Mouse (Mus musculus) embryonic facial prominence, embryonic 15.5 days (tissue): ENCODE measurements around the gene Zfp64. TPM values are rescaled to one million over a fixed set of nuclear protein-coding genes. Genes with fewer than 3 reads are reported as not detected.

Experiments
- ATAC-seq: fragments of 200-750 bp; cut with Nextera tagmentation; 2 replicates; pipeline ENCODE4 v1.8.0; 2017; ENCODE audit warnings: low read depth, moderate TSS enrichment; ENCODE audit not compliant: insufficient number of reproducible peaks, low FRiP score, low TSS enrichment
- H3K27ac ChIP-seq: fragments of 300-500 bp; sonication (generic); replicated peaks from 2 replicates; pipeline ENCODE4 v1.5.1; 2015; ENCODE audit warnings: mild to moderate bottlenecking, inconsistent platforms
- H3K27me3 ChIP-seq: fragments of 300-500 bp; sonication (generic); 2 replicates; pipeline ENCODE4 v1.6.1; 2015; ENCODE audit warnings: inconsistent platforms
- H3K36me3 ChIP-seq: fragments of 300-500 bp; sonication (generic); 2 replicates; pipeline ENCODE4 v1.6.1; 2015; ENCODE audit warnings: mild to moderate bottlenecking, inconsistent platforms
- H3K4me1 ChIP-seq: fragments of 300-500 bp; sonication (generic); 2 replicates; pipeline ENCODE4 v1.6.1; 2015; ENCODE audit warnings: inconsistent platforms
- H3K4me2 ChIP-seq: fragments of 300-500 bp; sonication (generic); replicated peaks from 2 replicates; pipeline ENCODE4 v1.6.1; 2015; ENCODE audit warnings: mild to moderate bottlenecking, inconsistent platforms
- H3K4me3 ChIP-seq: fragments of 300-500 bp; sonication (generic); replicated peaks from 2 replicates; pipeline ENCODE4 v1.5.1; 2015; ENCODE audit warnings: mild to moderate bottlenecking, inconsistent platforms
- H3K9ac ChIP-seq: fragments of 300-500 bp; sonication (generic); 2 replicates; pipeline ENCODE4 v1.6.1; 2015; ENCODE audit warnings: inconsistent platforms
- H3K9me3 ChIP-seq: fragments of 300-500 bp; sonication (generic); replicated peaks from 2 replicates; pipeline ENCODE4 v1.6.1; 2016; ENCODE audit warnings: inconsistent platforms
- WGBS: fragments of 180-500 bp; shearing (Covaris S2); methylation state at CpG from one replicate; pipeline ENCODE4 v1.1.7; 2015; 5-methylcytosine and 5-hydroxymethylcytosine counted together
- polyA plus RNA-seq: library from polyadenylated mRNA; unstranded; fragments of >200 nt; fragmentation: Nextera tagmentation; extraction: Ambion mirVana; gene quantifications from 2 replicates; pipeline ENCODE4 v1.2.1, GENCODE M21; 2015

Zfp64 gene
- polyA plus RNA-seq, 1 experiment from 2014 or later: 59.2 TPM

DNA sequence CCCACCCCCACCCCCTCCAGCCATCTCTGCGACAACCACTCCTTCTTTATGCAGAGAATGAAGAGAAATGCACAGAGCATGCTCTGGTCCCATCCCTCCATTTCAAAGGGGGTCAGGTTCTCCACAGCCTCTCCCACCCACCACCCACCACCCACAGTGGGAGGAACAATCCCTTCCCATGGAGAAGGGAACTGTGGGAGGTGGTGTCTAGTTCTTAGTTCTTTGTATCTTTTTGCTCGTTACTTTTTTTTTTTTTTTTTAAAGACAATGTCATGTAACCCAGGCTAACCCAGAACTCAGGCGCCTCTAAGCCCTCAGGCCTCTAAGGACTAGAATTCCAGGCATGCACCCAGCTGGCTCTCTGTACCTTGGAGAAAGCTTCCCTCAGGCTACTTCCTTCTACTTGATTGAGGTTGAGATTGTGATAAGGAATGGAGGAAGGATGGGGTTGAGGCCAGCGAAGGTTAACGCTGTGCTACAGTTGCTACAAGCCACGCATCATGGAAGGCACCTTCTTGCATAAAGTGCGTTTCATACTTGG is 109.1 kb downstream of the Zfp64 start:
- Histone ChIP-seq H3K9ac (no peak overlapping the region), H3K36me3 (no peaks in the 10 kb centered on the region), H3K4me1 (peaks cover 11% of the 10 kb centered on the region), H3K9me3 (no peaks in the 10 kb centered on the region), H3K27me3 (peaks cover 21% of the 10 kb centered on the region), H3K4me3 (no peak overlapping the region), H3K27ac (no peak overlapping the region), H3K4me2 (no peak overlapping the region)
- ATAC-seq: no peak
- WGBS: 64% methylated on average over 7 of the region's 7 CpGs

Other genes with a start within 250 kb of the Zfp64 start
- gene Atp9a, start 213.2 kb downstream of the Zfp64 start, polyA plus RNA-seq: 28.6 and 34.8 TPM in 2 replicates
- gene Sall4, start 187.6 kb downstream of the Zfp64 start, polyA plus RNA-seq: 0.51 and 0.56 TPM in 2 replicates